Mouse (Mus musculus) megakaryocyte, embryonic 14.5 days (primary cell): ENCODE data around the gene Baiap2.

Experiments
- FLI1 ChIP-seq: IDR thresholded peaks from 2 replicates; pipeline ENCODE4 v1.6.1; 2012; ENCODE audit warnings: low read length, inconsistent platforms, mixed read lengths
- GATA1 ChIP-seq: IDR thresholded peaks from 3 replicates; pipeline ENCODE4 v1.6.1; 2012; ENCODE audit warnings: mixed read lengths, low read length, inconsistent platforms, borderline replicate concordance

DNA sequence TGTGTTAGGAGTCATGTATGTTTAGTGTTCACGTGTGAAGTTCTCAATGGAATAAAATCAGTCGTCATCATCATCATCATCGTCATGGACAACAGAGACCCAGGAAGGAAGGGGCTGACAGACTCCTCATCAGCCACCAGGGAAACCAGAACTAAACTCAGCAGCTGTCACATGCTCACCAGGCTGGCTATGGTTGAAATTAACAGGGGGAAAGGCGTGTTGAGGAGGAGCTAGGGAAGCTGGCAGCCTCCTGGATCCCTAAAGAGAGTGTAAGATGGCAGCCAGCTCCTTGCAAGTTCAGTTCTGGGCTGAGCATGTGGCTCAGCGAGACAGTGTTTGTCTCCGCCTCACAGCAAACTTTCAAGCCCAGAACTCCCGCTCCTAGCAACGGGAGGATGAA is 7.8 kb upstream of the Baiap2 start:
- TF ChIP-seq GATA1 (no peak), FLI1 (no peak)
